Mouse (Mus musculus): ENCODE results near the gene Pnpla1. TPM values are rescaled to one million over a fixed set of nuclear protein-coding genes. Genes with fewer than 3 reads are reported as not detected.
A peak's percentile ranks its signal among the peaks of the same experiment; 100 is the strongest.

Gene Pnpla1
- total and polyA plus RNA-seq, 3 experiments = not detected

DNA sequence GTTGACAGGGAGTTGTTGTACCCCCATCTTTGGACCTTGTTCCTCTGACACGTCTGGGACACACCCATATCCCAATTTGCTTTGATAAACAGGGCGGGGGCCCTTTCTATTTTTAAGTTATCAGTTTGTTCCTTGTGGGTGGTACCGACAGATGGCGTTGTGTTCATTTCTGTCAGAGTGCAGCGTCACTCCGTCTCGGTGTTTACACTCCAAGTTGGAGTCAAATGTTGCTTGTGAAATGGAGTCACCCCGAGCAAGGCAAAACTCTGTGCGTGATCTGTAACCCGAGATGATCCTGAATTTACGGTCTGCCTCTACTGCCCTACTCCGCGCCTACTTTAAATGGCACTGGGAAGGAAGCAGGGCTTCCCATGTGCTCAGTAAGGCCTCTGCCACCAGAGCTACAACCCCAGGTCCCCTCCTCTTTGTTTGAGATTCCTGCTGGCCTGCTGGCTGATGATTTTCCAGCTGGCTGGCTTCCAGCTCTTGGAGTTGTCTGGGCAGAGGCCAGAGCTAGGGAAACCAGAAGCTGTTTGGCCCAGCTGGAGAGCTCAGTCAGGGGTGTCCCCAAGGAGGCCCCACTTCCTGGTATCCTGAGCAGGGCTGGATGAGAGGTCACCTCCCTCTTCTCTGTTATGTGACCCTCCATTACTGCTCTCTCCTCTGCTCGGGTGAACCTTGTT, 72.3 kb downstream of the Pnpla1 start (continued):
- TF ChIP-seq MXI1 (IDR thresholded peaks at IDR 0.05; ENCODE audit: low read depth, low read length) (no peak), BHLHE40 (IDR thresholded peaks at IDR 0.05; ENCODE audit: low read depth, low read length) (no peak), ZMIZ1 (IDR thresholded peaks at IDR 0.05; ENCODE audit: low read depth, low read length) (no peak), E2F4 (IDR thresholded peaks at IDR 0.05; ENCODE audit: insufficient replicate concordance, low read depth, low read length) (no peak), ETS1 (conservative IDR thresholded peaks at IDR 0.05; ENCODE audit: low read depth, low read length) (no peak), GABPA (IDR thresholded peaks at IDR 0.05; ENCODE audit: insufficient replicate concordance, low read depth, low read length) (no peak), ZNF384 (IDR thresholded peaks at IDR 0.05; ENCODE audit: low read depth, low read length) (no peak), MYC (IDR thresholded peaks at IDR 0.05; ENCODE audit: low read depth, low read length) (0 out of 2 replicates have a peak, but pooled peaks have one; percentile 11), CTCF (conservative IDR thresholded peaks at IDR 0.05 in 1 of 2, IDR thresholded peaks at IDR 0.05 in 1 of 2; ENCODE audit: low read depth in 2 of 2, low read length in 2 of 2) (peak in 1 of 2 experiments; percentile 68; a peak in 2 of 4 replicates), ELF1 (IDR thresholded peaks at IDR 0.05; ENCODE audit: low read depth, low read length) (no peak), USF1 (IDR thresholded peaks at IDR 0.05; ENCODE audit: low read depth, low read length) (no peak), TBP (conservative IDR thresholded peaks at IDR 0.05; ENCODE audit: low read depth, low read length) (no peak), PAX5 (IDR thresholded peaks at IDR 0.05; ENCODE audit: low read length) (no peak), ZC3H11A (IDR thresholded peaks at IDR 0.05; ENCODE audit: low read depth, low read length) (no peak), MAX (IDR thresholded peaks at IDR 0.05; ENCODE audit: low read length) (no peak), POLR2AphosphoS2 (IDR thresholded peaks at IDR 0.05; ENCODE audit: low read depth, low read length) (no peak), MAFK (IDR thresholded peaks at IDR 0.05; ENCODE audit: insufficient replicate concordance, low read length) (no peak)

DNA sequence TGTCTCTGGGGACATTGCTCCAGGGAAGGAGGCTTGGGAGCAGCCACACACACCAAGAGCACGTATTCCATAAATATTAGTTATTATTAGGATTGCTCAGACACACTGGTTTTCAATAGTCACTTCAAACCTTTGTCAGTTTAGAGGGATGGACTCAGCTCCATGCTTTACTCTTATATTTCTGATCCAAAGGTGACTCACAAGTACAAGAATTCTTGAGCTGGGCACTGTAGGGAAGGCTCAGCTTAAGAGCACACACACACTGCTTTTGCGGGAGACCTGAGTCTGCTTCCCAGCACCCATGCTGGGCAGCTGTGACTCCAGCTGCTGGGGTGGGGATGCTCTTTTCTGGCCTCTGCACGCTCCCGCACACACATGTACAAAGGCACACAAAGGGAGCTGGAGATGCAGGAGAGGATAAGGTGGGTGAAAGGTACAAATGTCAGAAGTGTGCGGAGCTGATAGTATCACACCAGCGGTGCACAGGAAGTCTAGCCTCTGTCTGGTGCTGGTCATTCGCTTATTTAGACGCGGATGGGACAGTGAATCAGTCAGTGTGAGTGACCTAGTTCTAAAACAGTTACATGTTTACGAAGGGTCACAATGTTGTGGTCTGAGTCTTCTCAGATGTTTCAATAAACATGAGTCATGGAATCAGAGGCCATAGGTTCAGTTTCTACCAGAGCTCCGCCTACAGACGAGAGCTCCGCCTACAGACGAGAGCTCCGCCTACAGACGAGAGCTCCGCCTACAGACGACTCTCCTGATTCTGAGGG, 73.4 kb downstream of the Pnpla1 start:
- no peak overlapping the region for H3K9ac ChIP-seq (ENCODE audit: insufficient read depth, low read depth)
- no peak overlapping the region for H3K4me3 ChIP-seq (replicated peaks in 1 of 3; ENCODE audit: low read depth in 2 of 3, low read length in 2 of 3, poor library complexity in 1 of 3)
- no peaks in the 10 kb centered on the region for H3K79me2 ChIP-seq (replicated peaks; ENCODE audit: control insufficient read depth, extremely low read depth, insufficient read depth, poor library complexity, severe bottlenecking)
- peaks cover under 1% of the 10 kb centered on the region for H3K9me3 ChIP-seq (replicated peaks; ENCODE audit: low read length)
- in situ Hi-C loops (cut with MboI; ENCODE audit: low pct_ligation_motif_present, low pct_unique_long_range_greater_than_20kb, low sequenced_read_pairs) = no loop called here
- dilution Hi-C loops (cut with MboI; ENCODE audit: extremely low pct_ligation_motif_present, extremely low pct_unique_long_range_greater_than_20kb, low sequenced_read_pairs) = no loop called here
- H3K27me3 ChIP-seq (replicated peaks) = no peaks in the 10 kb centered on the region
- DNase-seq (ENCODE audit: extremely low read depth) = no peak
- no peaks in the 10 kb centered on the region for H3K36me3 ChIP-seq (replicated peaks in 1 of 2; ENCODE audit: control insufficient read depth in 1 of 2, insufficient read depth in 1 of 2, low read length in 1 of 2)
- no peak overlapping the region for H3K4me2 ChIP-seq (ENCODE audit: insufficient read depth, low read depth, poor library complexity, severe bottlenecking)
- peaks cover 7 to 9% of the 10 kb centered on the region in 2 experiments for H3K4me1 ChIP-seq (ENCODE audit: control insufficient read depth in 1 of 2, insufficient read depth in 2 of 2)
- TF ChIP-seq MAX (IDR thresholded peaks at IDR 0.05; ENCODE audit: low read length) = no peak
- no peak overlapping the region for H3K27ac ChIP-seq (ENCODE audit: insufficient read depth, low read depth)

All from CH12.LX (cell line).